Mouse (Mus musculus) liver, embryonic 14.5 days (tissue): ENCODE measurements at regions not wholly inside any gene's neighbourhood (a gene's known extent, or its start where the extent isn't known, plus 50 kb on each side); places are given as distances from the start of the nearest gene placed in this dataset.

Experiments used
- ATAC-seq: fragments of 200-750 bp; cut with Nextera tagmentation; 2 replicates; pipeline ENCODE4 v1.8.0; 2017; ENCODE audit warnings: moderate number of reproducible peaks, mild to moderate bottlenecking, moderate library complexity; ENCODE audit not compliant: insufficient read depth
- DNase-seq, 3 experiments: peaks; one replicate each; pipeline ENCODE4 v3.0.0-alpha.2; 2012 to 2013; ENCODE audit warnings: low read depth in 3 of 3, low spot score in 3 of 3
- H3K27ac ChIP-seq: fragments of 300-500 bp; sonication (generic); 2 replicates; pipeline ENCODE4 v1.5.1; 2014; ENCODE audit warnings: moderate library complexity, mild to moderate bottlenecking, control low read depth, inconsistent platforms
- H3K27me3 ChIP-seq: fragments of 300-500 bp; sonication (generic); 2 replicates; pipeline ENCODE4 v1.6.1; 2014; ENCODE audit warnings: mild to moderate bottlenecking, low read length, moderate library complexity; ENCODE audit not compliant: control insufficient read depth, insufficient read depth
- H3K36me3 ChIP-seq: fragments of 300-500 bp; sonication (generic); replicated peaks from 2 replicates; pipeline ENCODE4 v1.6.1; 2014; ENCODE audit warnings: low read depth; ENCODE audit not compliant: control insufficient read depth, insufficient read depth
- H3K4me1 ChIP-seq, 2 experiments: fragments of 200-500 bp in 1 of 2; fragments of 300-500 bp in 1 of 2; sonication (generic) in 1 of 2; replicated peaks; 2 replicates each; pipeline ENCODE4 v1.6.1; 2012 to 2014; ENCODE audit warnings: antibody characterized with exemption in 1 of 2, inconsistent platforms in 1 of 2, low read length in 1 of 2; ENCODE audit not compliant: control insufficient read depth in 2 of 2, insufficient read depth in 2 of 2
- H3K4me2 ChIP-seq: fragments of 300-500 bp; sonication (generic); 2 replicates; pipeline ENCODE4 v1.6.1; 2014; ENCODE audit warnings: low read depth, mild to moderate bottlenecking, control low read depth, moderate library complexity
- H3K4me3 ChIP-seq, 2 experiments: fragments of 200-500 bp in 1 of 2; fragments of 300-500 bp in 1 of 2; sonication (generic) in 1 of 2; 2 replicates each; pipeline ENCODE4 v1.5.1; 2012 to 2014; ENCODE audit warnings: low read depth in 2 of 2, low read length in 2 of 2, mild to moderate bottlenecking in 2 of 2, control low read depth in 1 of 2, inconsistent platforms in 1 of 2, moderate library complexity in 1 of 2; ENCODE audit not compliant: insufficient read depth in 1 of 2
- H3K9ac ChIP-seq: fragments of 300-500 bp; sonication (generic); replicated peaks from 2 replicates; pipeline ENCODE4 v1.6.1; 2014; ENCODE audit warnings: mild to moderate bottlenecking, control low read depth, moderate library complexity
- H3K9me3 ChIP-seq: fragments of 300-500 bp; sonication (generic); 2 replicates; pipeline ENCODE4 v1.6.1; 2016; ENCODE audit warnings: low read length, mixed read lengths; ENCODE audit not compliant: control insufficient read depth
- CTCF ChIP-seq: IDR thresholded peaks from 2 replicates; pipeline ENCODE4 v1.5.1; 2016; ENCODE audit warnings: antibody characterized with exemption, low read depth, control low read depth
- EP300 ChIP-seq: IDR thresholded peaks from 2 replicates; pipeline ENCODE4 v1.6.1; 2016; ENCODE audit warnings: antibody characterized with exemption, low read depth
- WGBS: fragments of 180-500 bp; shearing (Covaris S2); extraction: QIAGEN DNeasy Blood & Tissue Kit; methylation state at CpG from one replicate; pipeline ENCODE4 v1.1.7; 2014; ENCODE audit not compliant: insufficient replicate concordance; 5-methylcytosine and 5-hydroxymethylcytosine counted together

DNA sequence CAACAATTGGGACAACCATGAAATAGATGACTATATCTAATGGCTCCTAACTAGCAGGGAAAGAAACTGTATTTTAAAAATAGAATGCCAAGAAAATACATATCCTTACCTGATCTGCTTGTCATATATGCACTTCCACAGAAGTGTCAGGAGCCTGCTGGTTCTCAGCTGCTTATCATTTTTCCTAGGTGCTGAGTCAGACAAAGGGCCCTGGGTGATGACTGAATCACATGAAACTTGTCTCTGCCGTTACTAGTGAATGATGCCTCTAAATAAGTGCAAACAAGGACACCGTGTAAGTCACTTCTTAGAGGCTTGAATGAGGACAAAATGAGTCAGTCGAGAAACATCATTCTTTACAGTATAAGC, 263.5 kb upstream of the Ptger4 start:
- Histone ChIP-seq H3K9ac (no peak overlapping the region), H3K9me3 (no peaks in the 10 kb centered on the region), H3K27ac (no peak overlapping the region), H3K4me3 (no peak overlapping the region), H3K4me1 (no peaks in the 10 kb centered on the region), H3K4me2 (no peak overlapping the region), H3K36me3 (no peaks in the 10 kb centered on the region), H3K27me3 (no peaks in the 10 kb centered on the region)
- WGBS, result 55% methylated on average over 3 of the region's 3 CpGs
- TF ChIP-seq EP300 (no peak), CTCF (no peak)
- DNase-seq (no peak), ATAC-seq (no peak)

DNA sequence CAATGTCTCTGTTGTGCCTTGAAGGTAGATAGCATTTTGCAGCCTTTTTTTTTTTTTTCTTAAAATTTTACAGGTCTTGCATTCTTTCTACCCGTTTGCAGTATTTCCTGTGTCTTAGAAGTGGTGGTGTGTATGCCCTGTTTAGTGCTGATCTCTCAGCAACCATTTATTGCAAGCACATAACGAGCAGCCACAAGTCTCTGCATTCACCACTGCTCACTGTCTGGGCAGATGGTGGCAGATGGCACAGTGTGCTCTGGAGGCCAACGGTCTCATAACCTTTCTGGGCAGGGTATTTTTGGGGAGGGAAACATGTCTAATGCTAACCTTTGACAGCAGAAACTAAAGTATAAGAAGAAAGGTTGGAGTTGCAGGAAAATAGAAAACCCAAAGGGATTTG, 266.1 kb upstream of the Ptger4 start:
- DNase-seq (no peak), ATAC-seq (no peak)
- no peak overlapping the region for H3K27ac ChIP-seq
- no peaks in the 10 kb centered on the region for H3K9me3 ChIP-seq
- H3K4me3 ChIP-seq, result no peak overlapping the region
- H3K36me3 ChIP-seq, result no peaks in the 10 kb centered on the region
- no peak overlapping the region for H3K9ac ChIP-seq
- TF ChIP-seq EP300 (no peak), CTCF (no peak)
- peaks cover 0 to 2% of the 10 kb centered on the region in 2 experiments; a peak in 1 of 4 replicates for H3K4me1 ChIP-seq
- H3K27me3 ChIP-seq, result no peaks in the 10 kb centered on the region
- no peak overlapping the region for H3K4me2 ChIP-seq
- 38% methylated on average over 3 of the region's 3 CpGs for WGBS

DNA sequence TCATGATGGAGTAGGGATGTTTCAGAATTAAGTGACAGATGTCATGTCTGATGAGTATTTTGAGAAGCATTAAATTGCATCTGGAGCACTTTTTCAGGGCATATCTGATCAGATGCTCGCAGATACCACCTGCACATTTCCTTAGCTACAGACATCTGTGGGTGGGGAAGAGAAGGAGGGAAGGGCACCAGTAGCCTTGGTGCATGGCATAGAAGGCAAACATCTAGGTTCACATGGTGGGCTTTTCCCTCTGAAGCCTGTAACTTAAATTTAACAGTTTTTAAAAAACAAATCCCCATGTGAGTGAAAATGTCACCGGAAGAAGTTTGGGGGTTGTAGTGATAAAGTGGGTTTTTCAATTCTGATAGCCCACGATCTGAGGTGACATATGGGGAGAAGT, 267.1 kb upstream of the Ptger4 start:
- WGBS, result 32% methylated on average over 3 of the region's 3 CpGs
- H3K4me3 ChIP-seq, result no peak overlapping the region
- TF ChIP-seq EP300, result no peak
- no peak for TF ChIP-seq CTCF
- H3K4me2 ChIP-seq, result no peak overlapping the region
- H3K27me3 ChIP-seq, result no peaks in the 10 kb centered on the region
- H3K36me3 ChIP-seq, result no peaks in the 10 kb centered on the region
- ATAC-seq, result no peak
- H3K4me1 ChIP-seq, result peaks cover 0 to 2% of the 10 kb centered on the region in 2 experiments; a peak in 1 of 4 replicates
- H3K27ac ChIP-seq, result no peak overlapping the region
- no peak overlapping the region for H3K9ac ChIP-seq
- H3K9me3 ChIP-seq, result no peaks in the 10 kb centered on the region
- DNase-seq, result no peak

DNA sequence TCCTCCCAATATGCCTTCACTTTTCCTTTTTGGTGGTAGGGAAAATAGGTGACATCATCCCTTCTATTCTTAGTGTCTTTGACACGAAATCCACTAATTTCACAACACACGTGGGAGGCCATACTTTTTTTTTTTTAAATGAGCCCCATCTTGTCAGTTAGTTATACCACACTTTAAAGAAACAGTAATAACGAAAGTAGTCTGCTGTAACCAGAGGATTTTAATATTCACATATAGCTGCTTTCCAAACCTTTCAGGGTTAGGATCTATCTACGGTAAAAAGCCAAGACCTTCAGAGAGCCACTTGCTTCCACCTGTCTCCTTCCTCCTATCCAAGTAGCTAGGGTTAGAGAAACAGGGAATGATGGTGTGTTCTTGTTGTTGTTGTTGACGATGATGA, 268.6 kb upstream of the Ptger4 start:
- 63% methylated on average over 5 of the region's 5 CpGs for WGBS
- Histone ChIP-seq H3K9me3 (no peaks in the 10 kb centered on the region), H3K27me3 (no peaks in the 10 kb centered on the region), H3K4me2 (no peak overlapping the region), H3K9ac (no peak overlapping the region), H3K27ac (no peak overlapping the region), H3K4me1 (peaks cover 0 to 6% of the 10 kb centered on the region in 2 experiments; a peak in 1 of 4 replicates), H3K36me3 (no peaks in the 10 kb centered on the region), H3K4me3 (no peak overlapping the region)
- ATAC-seq, result no peak
- no peak for DNase-seq
- TF ChIP-seq EP300, result no peak
- TF ChIP-seq CTCF, result no peak

DNA sequence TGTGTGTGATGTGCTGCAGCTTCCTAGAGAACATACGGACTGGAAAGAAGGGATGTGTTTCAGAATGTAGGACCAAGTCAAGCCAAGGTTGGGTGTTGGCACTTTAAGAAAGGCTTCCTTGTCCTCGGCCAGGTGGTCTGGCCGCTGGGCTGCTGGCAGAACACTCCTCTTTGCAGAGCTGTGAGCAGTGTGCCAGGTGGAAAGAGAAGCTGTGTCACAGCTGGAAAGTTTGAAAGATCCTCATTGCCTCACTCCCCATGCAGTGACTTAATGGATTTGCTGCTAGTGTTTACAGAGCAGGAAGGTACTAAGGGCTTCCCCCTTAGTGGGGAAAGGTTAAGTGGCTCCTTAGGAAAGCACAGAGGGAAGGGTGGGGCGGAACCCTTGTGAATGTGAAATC, 269.2 kb upstream of the Ptger4 start:
- no peak overlapping the region for H3K9ac ChIP-seq
- H3K4me1 ChIP-seq, result peaks cover 0 to 6% of the 10 kb centered on the region in 2 experiments; a peak in 1 of 4 replicates
- H3K4me2 ChIP-seq, result no peak overlapping the region
- 61% methylated on average over 4 of the region's 4 CpGs for WGBS
- no peak for DNase-seq
- TF ChIP-seq CTCF, result no peak
- TF ChIP-seq EP300, result no peak
- no peaks in the 10 kb centered on the region for H3K9me3 ChIP-seq
- H3K36me3 ChIP-seq, result no peaks in the 10 kb centered on the region
- no peaks in the 10 kb centered on the region for H3K27me3 ChIP-seq
- ATAC-seq, result no peak
- H3K27ac ChIP-seq, result no peak overlapping the region
- H3K4me3 ChIP-seq, result no peak overlapping the region

DNA sequence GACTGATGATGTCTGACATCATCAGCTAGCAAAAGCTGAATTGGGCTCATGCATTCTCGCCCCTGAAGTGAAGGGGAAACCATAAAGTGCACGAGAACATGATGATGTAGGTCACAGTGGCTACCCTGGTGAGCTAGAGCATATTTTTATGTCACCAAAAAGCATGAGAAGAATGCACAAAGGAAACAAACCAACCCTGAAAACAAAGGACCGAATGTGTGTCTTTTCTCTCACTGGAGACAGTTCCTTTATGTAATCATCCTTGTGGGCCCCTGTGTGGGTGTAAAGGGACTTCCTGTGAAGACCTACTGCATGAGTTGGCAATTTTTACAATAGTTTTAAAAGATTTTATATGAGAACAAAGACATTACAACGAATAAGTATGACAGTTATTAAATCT, 270.2 kb upstream of the Ptger4 start:
- Histone ChIP-seq H3K9me3 (no peaks in the 10 kb centered on the region), H3K4me1 (peaks cover 0 to 6% of the 10 kb centered on the region in 2 experiments; a peak in 1 of 4 replicates), H3K4me3 (no peak overlapping the region), H3K27me3 (no peaks in the 10 kb centered on the region), H3K9ac (no peak overlapping the region), H3K4me2 (no peak overlapping the region), H3K36me3 (no peaks in the 10 kb centered on the region), H3K27ac (no peak overlapping the region)
- TF ChIP-seq EP300 (no peak), CTCF (no peak)
- ATAC-seq (no peak), DNase-seq (no peak)
- 8% methylated on average over 4 of the region's 4 CpGs for WGBS
